Mouse (Mus musculus) midbrain, embryonic 14.5 days (tissue): ENCODE measurements at regions not wholly inside any gene's neighbourhood (a gene's known extent, or its start where the extent isn't known, plus 50 kb on each side); places are given as distances from the start of the nearest gene placed in this dataset.

Experiments used
- ATAC-seq: fragments of 200-750 bp; cut with Nextera tagmentation; 2 replicates; pipeline ENCODE4 v1.8.0; 2017; ENCODE audit warnings: moderate number of reproducible peaks, moderate library complexity; ENCODE audit not compliant: low FRiP score, low TSS enrichment
- DNase-seq: peaks from one replicate; pipeline ENCODE4 v3.0.0-alpha.2; 2015
- H3K27ac ChIP-seq: fragments of 300-500 bp; sonication (generic); replicated peaks from 2 replicates; pipeline ENCODE4 v1.5.1; 2014; ENCODE audit warnings: mild to moderate bottlenecking, low read depth, low read length, moderate library complexity
- H3K27me3 ChIP-seq: fragments of 300-500 bp; sonication (generic); 2 replicates; pipeline ENCODE4 v1.6.1; 2014; ENCODE audit warnings: low read length, control low read depth, mixed read lengths; ENCODE audit not compliant: control insufficient read depth, insufficient read depth
- H3K36me3 ChIP-seq: fragments of 300-500 bp; sonication (generic); 2 replicates; pipeline ENCODE4 v1.6.1; 2014; ENCODE audit warnings: low read length, control low read depth; ENCODE audit not compliant: control insufficient read depth, insufficient read depth
- H3K4me1 ChIP-seq: fragments of 300-500 bp; sonication (generic); 2 replicates; pipeline ENCODE4 v1.6.1; 2014; ENCODE audit warnings: mild to moderate bottlenecking, antibody characterized with exemption, low read length, control low read depth; ENCODE audit not compliant: control insufficient read depth, insufficient read depth
- H3K4me2 ChIP-seq: fragments of 300-500 bp; sonication (generic); 2 replicates; pipeline ENCODE4 v1.6.1; 2014; ENCODE audit warnings: mild to moderate bottlenecking, low read length, moderate library complexity
- H3K4me3 ChIP-seq: fragments of 300-500 bp; sonication (generic); replicated peaks from 2 replicates; pipeline ENCODE4 v1.5.1; 2014; ENCODE audit warnings: low read depth, low read length
- H3K9ac ChIP-seq: fragments of 300-500 bp; sonication (generic); replicated peaks from 2 replicates; pipeline ENCODE4 v1.6.1; 2014; ENCODE audit warnings: mild to moderate bottlenecking, low read length, moderate library complexity
- H3K9me3 ChIP-seq: fragments of 300-500 bp; sonication (generic); 2 replicates; pipeline ENCODE4 v1.6.1; 2016; ENCODE audit warnings: low read length, control low read depth, mixed read lengths; ENCODE audit not compliant: control insufficient read depth
- WGBS: fragments of 180-500 bp; shearing (Covaris S2); extraction: QIAGEN DNeasy Blood & Tissue Kit; methylation state at CpG from one replicate; pipeline ENCODE4 v1.1.7; 2014; 5-methylcytosine and 5-hydroxymethylcytosine counted together

DNA sequence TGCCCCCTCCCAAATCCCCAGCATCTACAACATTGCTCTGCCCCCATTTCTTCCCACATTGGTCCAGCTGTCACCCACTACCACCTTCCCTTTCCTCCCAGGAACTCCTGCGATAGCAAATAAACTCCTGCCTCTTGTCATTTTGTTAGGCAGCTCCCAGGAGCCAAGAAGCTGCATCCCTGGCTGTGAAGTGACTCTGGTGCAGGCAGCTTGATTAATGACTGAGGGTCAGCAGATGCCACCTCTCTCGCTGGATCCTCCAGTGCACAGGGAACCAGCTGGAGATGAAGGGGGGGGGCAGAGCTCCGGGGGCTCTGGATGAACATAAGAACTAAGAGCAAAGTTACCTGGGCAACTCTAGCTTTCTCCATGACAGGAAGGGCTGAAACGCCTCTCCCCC is 235.2 kb downstream of the Gm45692 start:
- Histone ChIP-seq H3K4me2 (no peak overlapping the region), H3K4me1 (0 out of 2 replicates have a peak, but pooled peaks cover 5% of the 10 kb centered on the region), H3K27me3 (no peaks in the 10 kb centered on the region), H3K36me3 (no peaks in the 10 kb centered on the region), H3K27ac (no peak overlapping the region), H3K4me3 (no peak overlapping the region), H3K9ac (no peak overlapping the region), H3K9me3 (no peaks in the 10 kb centered on the region)
- DNase-seq (no peak), ATAC-seq (no peak)
- 61% methylated on average over 4 of the region's 4 CpGs for WGBS

DNA sequence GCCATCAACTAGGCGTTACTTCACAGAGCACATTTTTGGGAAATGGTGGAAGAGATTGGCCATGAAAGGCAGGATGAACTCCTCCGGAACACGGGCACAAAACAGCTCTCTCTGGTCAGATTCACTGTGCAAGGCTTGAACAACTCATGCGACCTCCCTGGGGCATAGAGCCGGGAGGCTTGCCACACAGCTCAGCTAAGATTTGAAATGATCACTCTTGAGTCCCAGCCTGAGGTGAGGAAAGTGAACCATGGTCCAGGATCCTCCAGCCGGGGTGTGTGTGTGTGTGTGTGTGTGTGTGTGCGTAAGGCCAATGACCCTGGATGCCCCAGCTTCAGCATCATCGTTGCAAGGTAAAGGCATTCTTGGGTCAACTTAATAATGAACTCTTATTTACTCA is 237.5 kb downstream of the Gm45692 start:
- no peaks in the 10 kb centered on the region for H3K9me3 ChIP-seq
- H3K4me1 ChIP-seq = 0 out of 2 replicates have a peak, but pooled peaks cover 5% of the 10 kb centered on the region
- H3K27me3 ChIP-seq = no peaks in the 10 kb centered on the region
- H3K9ac ChIP-seq = no peak overlapping the region
- H3K4me3 ChIP-seq = no peak overlapping the region
- 92% methylated on average over 8 of the region's 8 CpGs for WGBS
- H3K36me3 ChIP-seq = no peaks in the 10 kb centered on the region
- no peak overlapping the region for H3K4me2 ChIP-seq
- no peak for ATAC-seq
- DNase-seq = no peak
- H3K27ac ChIP-seq = no peak overlapping the region

DNA sequence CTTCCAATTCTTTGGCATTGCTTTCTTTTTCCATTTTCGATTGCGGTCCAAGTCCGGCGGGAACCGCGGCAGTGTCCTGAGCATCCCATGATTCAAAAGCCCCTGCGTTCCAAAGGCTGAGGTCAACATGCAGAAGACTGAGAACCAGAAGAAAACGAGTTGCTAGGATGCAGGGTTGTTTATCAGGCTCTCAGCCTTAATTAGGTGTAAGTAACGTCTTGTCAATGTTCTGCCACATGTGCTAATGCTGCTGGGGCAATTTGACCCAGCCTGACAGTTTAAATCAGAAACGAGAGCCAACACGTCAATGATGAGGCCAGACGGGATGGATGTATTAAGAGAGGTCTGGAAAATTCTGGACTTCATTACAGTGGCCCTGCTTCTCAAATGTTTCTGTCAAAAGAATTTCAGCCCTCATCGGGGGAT is 239.4 kb downstream of the Gm45692 start:
- H3K4me3 ChIP-seq = no peak overlapping the region
- no peaks in the 10 kb centered on the region for H3K27me3 ChIP-seq
- no peak overlapping the region for H3K9ac ChIP-seq
- H3K27ac ChIP-seq = no peak overlapping the region
- H3K9me3 ChIP-seq = no peaks in the 10 kb centered on the region
- no peak for ATAC-seq
- no peaks in the 10 kb centered on the region for H3K36me3 ChIP-seq
- no peak for DNase-seq
- no peak overlapping the region for H3K4me2 ChIP-seq
- 82% methylated on average over 13 of the region's 13 CpGs for WGBS
- no peaks in the 10 kb centered on the region for H3K4me1 ChIP-seq

DNA sequence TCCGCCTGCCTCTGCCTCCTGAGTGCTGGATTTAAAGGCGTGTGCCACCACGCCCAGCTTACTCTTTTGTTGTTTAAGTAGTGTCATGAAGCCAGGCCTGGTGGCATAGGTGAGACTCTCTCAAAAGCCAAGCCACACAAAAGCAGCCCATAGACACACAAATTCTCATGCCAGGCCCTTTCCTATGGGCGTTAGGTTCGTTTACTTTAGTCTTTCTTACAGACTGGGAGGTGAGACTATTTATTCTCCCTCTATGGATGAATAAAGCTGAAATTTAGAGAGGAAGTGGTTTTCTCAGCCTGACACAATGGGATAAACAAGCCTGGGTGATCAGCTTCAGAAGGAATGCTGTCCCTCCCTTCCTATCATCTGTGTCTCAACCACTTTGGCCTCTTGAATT is 243.0 kb downstream of the Gm45692 start:
- no peaks in the 10 kb centered on the region for H3K27me3 ChIP-seq
- no peak for ATAC-seq
- no peak overlapping the region for H3K4me3 ChIP-seq
- H3K9me3 ChIP-seq = no peaks in the 10 kb centered on the region
- no peak overlapping the region for H3K27ac ChIP-seq
- no peak overlapping the region for H3K9ac ChIP-seq
- no peaks in the 10 kb centered on the region for H3K4me1 ChIP-seq
- H3K4me2 ChIP-seq = no peak overlapping the region
- no peak for DNase-seq
- H3K36me3 ChIP-seq = no peaks in the 10 kb centered on the region
- WGBS = 95% methylated on average over 5 of the region's 5 CpGs

DNA sequence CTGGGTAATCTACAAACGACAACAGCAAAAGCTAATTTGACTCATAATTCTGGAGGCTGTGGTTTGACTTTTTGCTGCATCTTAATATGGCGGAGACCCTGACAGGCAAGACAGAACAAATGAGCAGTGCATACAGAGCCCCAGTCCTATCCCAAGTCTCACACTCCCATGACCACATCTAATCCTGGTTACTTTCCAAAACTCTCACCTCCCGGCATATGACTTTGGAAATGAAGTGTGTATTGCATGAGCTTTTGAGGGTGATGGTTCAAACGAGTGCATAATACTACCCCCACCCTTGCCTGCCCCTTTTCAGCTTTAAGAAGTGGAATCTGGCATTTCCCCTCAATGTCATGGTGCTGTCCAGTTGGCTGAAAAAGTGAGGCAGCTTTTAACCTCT is 244.3 kb downstream of the Gm45692 start:
- no peak for ATAC-seq
- Histone ChIP-seq H3K4me3 (no peak overlapping the region), H3K27me3 (no peaks in the 10 kb centered on the region), H3K9me3 (no peaks in the 10 kb centered on the region), H3K9ac (no peak overlapping the region), H3K27ac (no peak overlapping the region), H3K4me2 (no peak overlapping the region), H3K4me1 (no peaks in the 10 kb centered on the region), H3K36me3 (no peaks in the 10 kb centered on the region)
- no peak for DNase-seq
- 86% methylated on average over 4 of the region's 4 CpGs for WGBS

DNA sequence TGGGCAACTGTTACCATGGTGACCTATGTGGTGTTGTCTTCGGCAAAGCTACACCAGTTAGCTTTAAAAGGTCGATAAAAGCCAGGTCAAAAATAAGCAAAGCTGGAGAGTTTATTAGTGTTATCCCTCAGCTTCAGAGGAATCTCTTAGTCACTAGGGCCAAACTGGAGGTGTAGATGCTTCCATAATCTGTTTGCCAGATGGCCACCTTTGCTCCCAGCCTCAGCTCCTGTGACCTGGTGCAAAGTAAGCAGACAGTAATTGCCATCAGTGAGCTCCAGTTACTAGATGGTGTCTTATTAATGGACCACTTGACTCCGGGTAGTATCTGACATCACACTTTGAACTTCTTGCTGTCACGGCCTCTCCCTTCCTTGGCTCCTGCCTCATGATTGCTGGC is 245.3 kb downstream of the Gm45692 start:
- H3K9ac ChIP-seq = no peak overlapping the region
- no peaks in the 10 kb centered on the region for H3K4me1 ChIP-seq
- no peaks in the 10 kb centered on the region for H3K36me3 ChIP-seq
- ATAC-seq = no peak
- no peak overlapping the region for H3K27ac ChIP-seq
- H3K4me2 ChIP-seq = no peak overlapping the region
- H3K4me3 ChIP-seq = no peak overlapping the region
- no peaks in the 10 kb centered on the region for H3K27me3 ChIP-seq
- no peak for DNase-seq
- 81% methylated on average over 4 of the region's 4 CpGs for WGBS
- H3K9me3 ChIP-seq = no peaks in the 10 kb centered on the region

DNA sequence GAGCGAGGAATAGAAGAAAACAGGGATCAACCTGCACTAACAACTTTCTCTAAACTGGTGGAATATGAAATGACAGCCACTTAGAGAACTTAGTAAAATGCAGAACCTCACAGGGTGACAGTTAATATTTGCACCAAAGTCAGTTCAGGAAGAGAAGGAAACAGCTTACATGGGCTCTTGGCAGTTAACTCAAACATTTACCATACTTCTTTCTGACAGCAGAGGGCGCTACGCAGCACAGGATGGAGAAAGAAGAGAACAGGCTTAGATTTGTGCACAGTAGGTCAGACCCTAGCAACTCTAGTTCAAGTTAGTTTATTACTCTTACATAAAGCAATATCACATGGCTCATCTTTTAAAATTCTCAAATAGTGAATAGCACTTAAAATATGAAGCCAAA is 261.3 kb downstream of the Gm45692 start:
- no peak overlapping the region for H3K4me2 ChIP-seq
- H3K9me3 ChIP-seq = no peaks in the 10 kb centered on the region
- DNase-seq (peak; percentile 80), ATAC-seq (no peak)
- 0 out of 2 replicates have a peak, but pooled peaks cover 4% of the 10 kb centered on the region for H3K4me1 ChIP-seq
- H3K27me3 ChIP-seq = no peaks in the 10 kb centered on the region
- H3K9ac ChIP-seq = no peak overlapping the region
- no peaks in the 10 kb centered on the region for H3K36me3 ChIP-seq
- H3K27ac ChIP-seq = no peak overlapping the region
- H3K4me3 ChIP-seq = no peak overlapping the region
- 31% methylated on average over 3 of the region's 3 CpGs for WGBS

DNA sequence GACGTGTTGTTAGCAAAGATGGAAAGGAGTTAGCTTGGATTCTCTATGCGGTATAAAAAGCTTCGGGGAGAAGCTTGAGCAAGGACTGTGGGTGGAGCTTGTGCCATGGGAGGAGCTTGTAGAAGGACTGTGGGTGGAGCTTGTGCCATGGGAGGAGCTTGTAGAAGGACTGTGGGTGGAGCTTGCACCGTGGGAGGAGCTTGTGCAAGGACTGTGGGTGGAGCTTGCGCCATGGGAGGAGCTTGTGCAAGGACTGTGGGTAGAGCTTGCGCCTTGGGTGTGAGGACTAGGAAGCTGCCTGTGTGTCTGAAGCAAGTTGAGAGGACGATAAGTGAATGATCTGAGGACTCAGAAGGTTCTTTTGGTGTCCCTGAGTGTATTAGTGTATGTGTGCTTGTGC is 263.1 kb downstream of the Gm45692 start:
- DNase-seq (no peak), ATAC-seq (no peak)
- Histone ChIP-seq H3K27ac (no peak overlapping the region), H3K4me3 (no peak overlapping the region), H3K9me3 (no peaks in the 10 kb centered on the region), H3K4me2 (no peak overlapping the region), H3K9ac (no peak overlapping the region), H3K36me3 (no peaks in the 10 kb centered on the region), H3K27me3 (no peaks in the 10 kb centered on the region), H3K4me1 (0 out of 2 replicates have a peak, but pooled peaks cover 4% of the 10 kb centered on the region)
- WGBS = 84% methylated on average over 7 of the region's 7 CpGs

DNA sequence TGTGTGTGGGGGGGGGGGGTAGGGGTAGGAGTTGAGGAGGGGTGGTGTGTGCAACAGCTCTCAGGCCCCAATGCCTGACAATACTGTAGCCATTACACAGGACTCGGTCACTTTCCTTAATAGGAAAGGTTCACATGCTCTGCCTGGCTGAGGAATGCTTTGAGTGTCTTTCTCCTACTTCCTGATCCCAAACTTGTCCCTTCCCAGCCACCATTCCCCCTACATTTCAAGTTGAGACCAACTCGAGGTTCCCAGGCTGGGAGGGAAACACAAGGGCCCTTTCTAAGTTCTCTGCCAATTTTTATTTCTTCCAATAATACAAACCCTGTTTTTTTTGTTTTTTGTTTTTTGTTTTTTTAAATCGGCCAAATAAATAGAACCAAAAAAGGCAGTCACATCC is 264.6 kb downstream of the Gm45692 start:
- no peak for ATAC-seq
- 0 out of 2 replicates have a peak, but pooled peaks cover 4% of the 10 kb centered on the region for H3K4me1 ChIP-seq
- no peak overlapping the region for H3K27ac ChIP-seq
- no peak overlapping the region for H3K4me2 ChIP-seq
- no peaks in the 10 kb centered on the region for H3K27me3 ChIP-seq
- H3K4me3 ChIP-seq = no peak overlapping the region
- no peaks in the 10 kb centered on the region for H3K36me3 ChIP-seq
- no peaks in the 10 kb centered on the region for H3K9me3 ChIP-seq
- no peak for DNase-seq
- WGBS = 63% methylated on average over 3 of the region's 3 CpGs
- H3K9ac ChIP-seq = no peak overlapping the region
